Mouse (Mus musculus) NIH3T3 (cell line): ENCODE data around the gene 1700109H08Rik.
"Not testable (repeated sequence)": the region's sequence is repeated elsewhere in the genome, so short reads cannot be mapped to it uniquely, and the experiment has no call there.

ENCODE experiments used
- DNase-seq: peaks from one replicate; pipeline ENCODE4 v3.0.0-alpha.2; 2012; ENCODE audit warnings: low read depth

The 1700109H08Rik gene

DNA sequence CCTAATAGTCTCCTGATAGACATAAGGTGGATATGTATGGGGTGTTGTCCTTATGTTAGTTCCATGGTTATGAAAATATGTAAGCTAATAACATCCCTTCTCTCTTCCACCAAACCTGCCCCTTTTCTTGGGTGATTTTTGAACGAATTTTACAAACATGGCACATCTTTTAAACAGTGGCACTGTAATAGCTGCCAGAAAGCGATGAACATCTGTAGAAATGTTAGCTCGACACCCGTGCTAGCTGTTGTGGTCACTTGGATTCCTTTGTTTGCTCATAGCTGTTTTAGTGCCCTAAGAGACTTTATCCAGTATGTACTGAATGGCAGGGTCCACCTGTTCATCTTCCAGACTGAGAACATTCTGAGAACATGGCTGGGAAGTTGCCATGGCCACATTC is at the start of gene 1700109H08Rik:
1700109H08Rik (plus strand) TSS at position 301 of the 400 bp plus-strand sequence.
- no peak for DNase-seq

GRCm38 (mm10) chr5:3521741-3522140 is 49.6 kb upstream of the 1700109H08Rik start:
- no peak for DNase-seq

- DNase-seq, result no peak
Observed at GRCm38 (mm10) chr5:3522826-3523225, 48.5 kb upstream of the 1700109H08Rik start.

GRCm38 (mm10) chr5:3527041-3527691 is 44.2 kb upstream of the 1700109H08Rik start:
- DNase-seq, result peak; percentile 28

DNA sequence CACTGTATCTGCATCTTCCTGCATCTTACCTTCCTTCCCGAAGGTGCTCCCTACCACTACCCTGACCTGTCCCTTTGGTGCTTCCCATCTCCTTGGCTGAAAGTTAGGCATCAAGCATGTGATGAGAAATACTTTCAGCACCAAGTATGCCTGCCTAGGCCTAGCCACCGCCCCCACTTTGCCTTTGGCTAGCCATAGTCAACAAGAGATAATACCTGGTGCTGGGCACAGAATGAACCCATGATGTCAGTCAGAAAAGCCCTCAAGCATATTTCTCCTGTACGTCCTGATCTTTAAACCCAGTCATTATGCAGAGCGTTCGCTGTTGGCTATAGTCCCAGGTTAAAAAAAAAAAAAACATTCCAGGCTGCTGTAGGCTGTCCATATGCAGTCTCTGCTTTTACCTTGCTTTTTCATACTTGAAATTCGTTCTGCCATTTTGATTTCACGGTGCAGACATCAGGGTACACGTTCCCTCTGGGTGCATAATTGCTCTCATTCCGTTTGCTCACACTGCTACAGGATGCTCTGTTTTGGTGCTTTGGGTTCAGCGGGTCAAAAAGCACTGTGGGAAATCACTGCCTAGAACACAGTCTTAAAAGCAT is 41.7 kb upstream of the 1700109H08Rik start:
- DNase-seq, result no peak

GRCm38 (mm10) chr5:3532048-3532447 is 39.3 kb upstream of the 1700109H08Rik start:
- DNase-seq, result not testable (repeated sequence)

DNA sequence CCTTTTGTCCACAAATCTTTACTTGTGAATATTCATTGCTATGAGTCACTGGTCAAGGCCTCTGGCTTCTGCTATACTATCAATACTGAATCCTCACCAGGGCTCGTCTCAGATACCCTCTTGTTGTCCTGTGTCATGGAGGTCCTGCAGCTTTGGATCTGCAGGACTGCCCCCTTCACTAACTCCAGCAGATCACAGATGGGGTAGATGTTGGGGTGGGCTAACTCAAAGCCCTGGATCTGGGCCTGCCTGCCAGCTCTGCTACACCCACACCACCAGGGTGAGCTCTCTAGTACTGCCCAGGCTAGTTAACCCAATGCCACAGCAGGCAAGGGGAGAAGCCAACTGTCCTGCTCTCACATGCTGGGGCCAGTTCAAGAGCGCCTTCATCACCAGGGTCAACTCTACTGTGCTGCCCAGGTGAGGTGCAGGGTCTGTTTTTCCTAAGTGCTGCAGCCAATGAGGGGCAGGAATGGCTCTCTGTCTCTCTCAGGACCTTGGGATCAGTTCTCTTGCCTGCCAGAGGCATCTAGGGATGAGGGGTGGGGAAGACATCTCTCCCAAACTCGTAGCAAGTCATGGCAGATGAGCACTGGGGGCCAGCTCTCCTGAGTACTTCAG is 34.7 kb upstream of the 1700109H08Rik start:
- no peak for DNase-seq

GRCm38 (mm10) chr5:3538505-3539472 is 32.6 kb upstream of the 1700109H08Rik start:
- peak; percentile 68 for DNase-seq

DNA sequence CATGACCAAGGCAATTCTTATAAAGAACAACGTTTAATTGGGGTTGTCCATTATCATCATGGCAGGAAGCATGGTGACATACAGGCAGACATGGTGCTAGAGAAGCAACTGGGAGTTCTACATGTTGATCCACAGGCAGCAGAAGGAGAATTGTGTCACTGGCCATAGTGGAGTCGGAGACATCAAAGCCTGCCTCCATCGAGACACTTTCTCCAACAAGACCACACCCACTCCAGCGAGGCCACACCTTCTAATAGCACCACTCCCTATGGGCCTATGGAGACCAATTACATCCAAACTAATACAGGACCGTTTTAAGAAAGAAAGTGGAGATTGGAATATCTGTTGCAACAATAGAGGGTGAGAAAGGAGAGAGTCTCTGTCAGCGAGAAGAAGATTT is 29.5 kb upstream of the 1700109H08Rik start:
- DNase-seq, result no peak

GRCm38 (mm10) chr5:3543629-3544479 is 27.5 kb upstream of the 1700109H08Rik start, which contains the start of gene Fam133b:
Gene Fam133b, plus strand, starts transcription at chr5:3543833.
- peak; percentile 97 for DNase-seq

GRCm38 (mm10) chr5:3544480-3544769 is 26.9 kb upstream of the 1700109H08Rik start:
- DNase-seq, result no peak

GRCm38 (mm10) chr5:3546226-3546625 is 25.1 kb upstream of the 1700109H08Rik start:
- no peak for DNase-seq

DNA sequence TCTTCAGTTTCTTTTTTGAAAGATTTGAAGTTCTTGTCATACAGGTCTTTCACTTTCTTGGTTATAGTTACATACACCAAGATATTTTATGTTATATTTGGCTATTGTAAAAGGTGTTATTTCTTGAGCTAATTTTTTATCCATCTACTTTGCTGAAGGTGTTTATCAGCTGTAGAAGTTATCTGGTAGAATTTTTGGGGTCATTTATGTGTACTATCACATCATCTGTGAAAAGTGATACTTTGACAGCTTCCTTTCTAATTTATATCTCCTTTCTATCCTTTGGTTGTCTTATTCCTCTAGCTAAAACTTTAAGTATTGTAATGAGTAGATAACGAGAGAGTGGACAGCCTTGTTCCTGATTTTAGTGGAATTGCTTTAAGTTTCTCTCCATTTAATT is 19.9 kb upstream of the 1700109H08Rik start:
- DNase-seq, result no peak

GRCm38 (mm10) chr5:3554198-3554597 is 17.2 kb upstream of the 1700109H08Rik start:
- DNase-seq, result no peak

GRCm38 (mm10) chr5:3574825-3575224 is 3.5 kb downstream of the 1700109H08Rik start:
- DNase-seq, result no peak

GRCm38 (mm10) chr5:3577939-3578338 is 6.6 kb downstream of the 1700109H08Rik start:
- DNase-seq, result no peak

GRCm38 (mm10) chr5:3579066-3579465 is 7.7 kb downstream of the 1700109H08Rik start:
- no peak for DNase-seq

DNA sequence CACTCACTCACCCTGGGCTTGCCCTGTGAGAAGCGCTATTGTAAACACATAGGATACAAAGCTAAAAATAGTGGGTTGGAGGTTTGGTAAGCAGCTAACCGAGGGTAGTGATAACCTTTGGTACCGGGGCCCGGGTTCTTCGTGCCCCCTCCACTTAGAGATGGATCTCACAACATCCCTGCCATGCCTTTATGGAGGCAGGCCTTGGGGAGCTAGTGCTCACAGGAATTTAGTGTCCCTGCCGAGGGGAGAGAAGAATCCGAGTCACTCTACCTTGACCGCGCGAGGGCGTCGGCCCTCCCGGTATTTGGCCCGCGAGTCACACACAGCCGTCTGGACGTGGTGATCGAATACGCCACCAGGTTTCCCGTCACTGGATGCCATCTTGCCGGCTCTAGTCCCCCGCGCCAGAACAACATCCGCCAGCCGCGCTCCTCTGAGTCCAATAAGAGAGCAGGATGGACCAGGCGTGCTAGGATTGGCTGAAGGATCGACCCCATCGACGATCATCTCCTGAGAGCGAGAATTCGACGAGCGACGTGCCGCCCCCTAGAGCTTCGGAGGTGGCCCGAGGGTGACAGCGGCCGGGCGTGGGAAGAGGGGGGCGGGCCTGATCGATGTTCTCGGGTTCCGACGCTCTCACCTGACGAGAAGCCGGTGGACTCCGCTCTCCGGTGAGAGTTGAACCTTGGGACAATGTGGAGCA is 24.5 kb downstream of the 1700109H08Rik start, which contains the start of gene Pex1:
Pex1 (plus strand) TSS at position 374 of the 706 bp plus-strand sequence.
- DNase-seq, result peak; percentile 96

DNA sequence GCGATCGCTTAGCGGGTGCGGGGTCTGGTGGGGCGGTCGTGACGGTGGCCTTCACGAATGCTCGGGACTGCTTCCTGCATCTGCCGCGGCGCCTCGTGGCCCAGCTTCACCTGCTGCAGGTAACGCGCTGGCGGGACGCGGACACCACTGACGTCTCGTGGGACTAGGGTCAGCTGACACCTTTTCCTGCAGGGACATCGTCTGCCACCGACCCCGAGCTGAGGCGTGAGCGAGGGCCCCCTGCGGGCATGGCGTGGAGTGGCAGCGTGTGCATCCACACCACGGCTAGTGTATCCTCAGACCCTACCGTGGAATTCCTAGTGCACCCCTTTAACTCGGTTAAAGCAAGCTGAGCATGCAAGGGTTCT is 25.0 kb downstream of the 1700109H08Rik start, which contains the start of gene Rbm48:
Rbm48 (minus strand) TSS at position 187 of the 368 bp plus-strand sequence.
- DNase-seq, result peak; percentile 86

GRCm38 (mm10) chr5:3597171-3597570 is 25.8 kb downstream of the 1700109H08Rik start:
- DNase-seq, result no peak
